Mouse (Mus musculus): ENCODE results near the gene Mindy4. TPM values are rescaled to one million over a fixed set of nuclear protein-coding genes. Genes with fewer than 3 reads are reported as not detected.

The Mindy4 gene
- polyA plus RNA-seq, 1 experiment from 2014 or later = 14.4 TPM

- 89% methylated on average over 12 of the region's 12 CpGs for whole genome bisulfite sequencing
- H3K9me3 ChIP-seq (ENCODE audit: control insufficient read depth, low read length) = no peaks in the 10 kb centered on the region
- H3K9ac ChIP-seq (replicated peaks; ENCODE audit: low read depth, low read length) = no peak overlapping the region
- peaks cover 5% of the 10 kb centered on the region; the same call in 1 of the 2 replicates for H3K36me3 ChIP-seq (ENCODE audit: control insufficient read depth, insufficient read depth)
- H3K4me1 ChIP-seq (replicated peaks; ENCODE audit: control insufficient read depth, insufficient read depth, low read length) = no peaks in the 10 kb centered on the region
- no peaks in the 10 kb centered on the region for H3K27me3 ChIP-seq (replicated peaks; ENCODE audit: control insufficient read depth, insufficient read depth, low read length)
- no peak overlapping the region for H3K4me2 ChIP-seq (ENCODE audit: low read length)
- H3K4me3 ChIP-seq (replicated peaks; ENCODE audit: low read length) = no peak overlapping the region
- H3K27ac ChIP-seq (ENCODE audit: low read length) = no peak overlapping the region
- ATAC-seq = no peak
Observed at GRCm38 (mm10) chr6:55262161-55262560, 59.0 kb downstream of the Mindy4 start.

DNA sequence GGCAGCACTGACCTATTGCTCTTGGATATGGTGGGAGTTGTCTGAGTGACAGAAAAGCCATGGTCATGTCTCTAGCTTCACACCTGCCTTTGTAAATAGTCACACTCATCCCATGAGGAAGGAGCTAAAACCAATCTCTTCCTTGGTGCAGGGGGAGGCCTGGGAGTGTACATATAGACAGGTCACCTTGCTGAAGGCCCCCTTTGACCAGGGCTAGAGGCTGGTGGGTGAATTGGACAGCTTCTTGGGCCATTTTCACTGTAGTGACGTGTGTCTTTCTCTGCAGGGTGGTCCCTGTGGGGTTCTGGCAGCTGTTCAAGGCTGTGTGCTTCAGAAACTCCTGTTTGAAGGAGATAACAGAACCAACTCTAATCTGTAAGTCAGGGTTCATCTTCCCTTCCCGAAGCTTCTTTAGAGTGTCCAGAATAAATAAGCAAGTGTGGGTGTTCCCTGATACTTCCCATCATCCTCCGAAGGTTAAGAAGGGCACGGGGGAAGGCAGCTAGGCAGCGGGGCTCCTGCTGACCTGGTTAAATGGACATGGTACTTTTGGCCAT is 60.4 kb downstream of the Mindy4 start:
- 85% methylated on average over 5 of the region's 5 CpGs for WGBS
- no peak overlapping the region for H3K4me3 ChIP-seq (replicated peaks; ENCODE audit: low read length)
- H3K4me2 ChIP-seq (ENCODE audit: low read length) = no peak overlapping the region
- no peaks in the 10 kb centered on the region for H3K9me3 ChIP-seq (ENCODE audit: control insufficient read depth, low read length)
- no peaks in the 10 kb centered on the region for H3K4me1 ChIP-seq (replicated peaks; ENCODE audit: control insufficient read depth, insufficient read depth, low read length)
- ATAC-seq = no peak
- H3K9ac ChIP-seq (replicated peaks; ENCODE audit: low read depth, low read length) = no peak overlapping the region
- H3K27me3 ChIP-seq (replicated peaks; ENCODE audit: control insufficient read depth, insufficient read depth, low read length) = no peaks in the 10 kb centered on the region
- peaks cover 5% of the 10 kb centered on the region; the same call in 1 of the 2 replicates for H3K36me3 ChIP-seq (ENCODE audit: control insufficient read depth, insufficient read depth)
- no peak overlapping the region for H3K27ac ChIP-seq (ENCODE audit: low read length)

DNA sequence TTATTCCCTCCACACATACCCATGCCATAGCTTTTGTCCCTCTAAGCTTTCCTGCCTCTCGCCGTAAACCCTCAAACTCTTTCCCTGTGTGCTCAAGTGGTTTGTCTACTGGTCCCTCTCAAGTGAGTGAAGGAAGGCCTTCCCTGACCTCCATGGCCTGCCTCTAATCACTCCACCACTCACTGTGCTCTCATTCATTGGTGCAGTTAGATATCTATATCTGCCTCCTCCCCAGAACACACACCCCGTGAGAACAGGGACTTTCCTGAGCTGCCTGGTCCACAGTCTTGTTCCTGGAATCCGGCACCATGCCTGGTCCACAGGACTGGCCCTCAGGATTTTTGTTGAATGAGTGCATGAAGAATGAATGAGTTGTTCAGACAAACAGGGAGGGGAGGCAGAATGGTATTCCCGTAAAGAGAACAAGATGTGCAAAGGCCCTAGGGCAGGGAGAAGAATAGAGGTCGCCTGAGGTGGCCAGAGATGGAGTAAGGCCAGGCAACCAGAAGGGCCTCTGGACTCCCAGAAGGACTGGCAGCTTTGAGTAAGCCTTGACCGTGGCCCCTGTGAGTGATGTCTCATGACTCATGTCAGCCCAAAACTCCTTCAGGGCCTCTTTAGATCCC is 61.7 kb downstream of the Mindy4 start:
- Histone ChIP-seq H3K4me1 (replicated peaks; ENCODE audit: control insufficient read depth, insufficient read depth, low read length) (no peaks in the 10 kb centered on the region), H3K27me3 (replicated peaks; ENCODE audit: control insufficient read depth, insufficient read depth, low read length) (no peaks in the 10 kb centered on the region), H3K9me3 (ENCODE audit: control insufficient read depth, low read length) (no peaks in the 10 kb centered on the region), H3K4me2 (ENCODE audit: low read length) (no peak overlapping the region), H3K36me3 (ENCODE audit: control insufficient read depth, insufficient read depth) (peaks cover 5% of the 10 kb centered on the region; the same call in 1 of the 2 replicates), H3K4me3 (replicated peaks; ENCODE audit: low read length) (no peak overlapping the region), H3K9ac (replicated peaks; ENCODE audit: low read depth, low read length) (no peak overlapping the region), H3K27ac (ENCODE audit: low read length) (no peak overlapping the region)
- no peak for ATAC-seq
- 92% methylated on average over 7 of the region's 7 CpGs for WGBS

DNA sequence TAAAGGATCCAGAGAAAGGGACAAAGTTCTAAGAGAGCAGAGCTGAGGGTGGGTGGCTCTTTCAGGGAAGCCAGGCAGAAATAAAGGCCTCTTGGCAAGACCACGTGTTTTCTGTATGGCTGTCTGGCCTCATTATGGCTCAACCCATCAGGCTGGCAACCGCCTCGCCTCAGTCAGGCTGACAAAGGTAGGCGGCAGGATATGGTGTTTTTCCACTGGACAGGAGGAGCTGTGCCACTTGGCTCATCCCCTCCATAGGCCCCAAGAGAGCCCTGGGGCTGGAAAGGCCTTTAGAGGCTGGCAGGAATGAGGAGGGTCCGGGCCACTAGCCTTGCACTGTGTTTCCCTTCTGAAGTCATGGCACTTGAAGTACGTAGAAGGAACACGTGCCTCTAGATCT is 69.8 kb downstream of the Mindy4 start:
- ATAC-seq = peak; percentile 87
- Histone ChIP-seq H3K4me3 (replicated peaks; ENCODE audit: low read length) (no peak overlapping the region), H3K9me3 (ENCODE audit: control insufficient read depth, low read length) (no peaks in the 10 kb centered on the region), H3K4me2 (ENCODE audit: low read length) (no peak overlapping the region), H3K36me3 (ENCODE audit: control insufficient read depth, insufficient read depth) (no peaks in the 10 kb centered on the region), H3K4me1 (replicated peaks; ENCODE audit: control insufficient read depth, insufficient read depth, low read length) (peaks cover 4% of the 10 kb centered on the region; the same call in 1 of the 2 replicates), H3K27ac (ENCODE audit: low read length) (no peak overlapping the region), H3K27me3 (replicated peaks; ENCODE audit: control insufficient read depth, insufficient read depth, low read length) (no peaks in the 10 kb centered on the region), H3K9ac (replicated peaks; ENCODE audit: low read depth, low read length) (no peak overlapping the region)
- 50% methylated on average over 7 of the region's 7 CpGs for WGBS

DNA sequence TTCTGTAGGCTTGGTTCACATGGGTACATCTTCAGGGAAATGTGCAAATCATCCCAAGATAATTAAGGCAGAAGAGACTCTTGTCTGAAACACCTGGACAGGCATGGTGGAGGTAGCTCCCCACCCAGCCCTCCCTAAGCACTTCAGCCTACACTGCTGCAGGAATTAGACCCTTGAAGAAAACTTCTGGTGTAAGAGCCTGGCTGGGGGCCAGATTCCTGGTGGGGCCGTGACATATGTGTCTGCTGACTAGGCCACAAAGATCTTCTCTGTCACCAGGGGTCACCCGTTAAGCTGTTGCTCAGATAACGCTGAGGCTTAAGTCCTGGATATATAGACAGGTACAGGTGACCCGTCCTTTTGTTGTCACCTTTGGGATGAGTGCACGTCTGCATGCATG is 70.3 kb downstream of the Mindy4 start:
- H3K4me2 ChIP-seq (ENCODE audit: low read length) = no peak overlapping the region
- H3K4me1 ChIP-seq (replicated peaks; ENCODE audit: control insufficient read depth, insufficient read depth, low read length) = peaks cover 4% of the 10 kb centered on the region; the same call in 1 of the 2 replicates
- no peak overlapping the region for H3K27ac ChIP-seq (ENCODE audit: low read length)
- H3K4me3 ChIP-seq (replicated peaks; ENCODE audit: low read length) = no peak overlapping the region
- H3K36me3 ChIP-seq (ENCODE audit: control insufficient read depth, insufficient read depth) = no peaks in the 10 kb centered on the region
- no peaks in the 10 kb centered on the region for H3K27me3 ChIP-seq (replicated peaks; ENCODE audit: control insufficient read depth, insufficient read depth, low read length)
- no peaks in the 10 kb centered on the region for H3K9me3 ChIP-seq (ENCODE audit: control insufficient read depth, low read length)
- 0 out of 2 replicates have a peak, but pooled peaks have one; percentile 12 for ATAC-seq
- WGBS = 77% methylated on average over 5 of the region's 5 CpGs
- no peak overlapping the region for H3K9ac ChIP-seq (replicated peaks; ENCODE audit: low read depth, low read length)

- no peak for ATAC-seq
- no peaks in the 10 kb centered on the region for H3K27me3 ChIP-seq (replicated peaks; ENCODE audit: control insufficient read depth, insufficient read depth, low read length)
- H3K4me3 ChIP-seq (replicated peaks; ENCODE audit: low read length) = no peak overlapping the region
- H3K4me2 ChIP-seq (ENCODE audit: low read length) = no peak overlapping the region
- H3K36me3 ChIP-seq (ENCODE audit: control insufficient read depth, insufficient read depth) = no peaks in the 10 kb centered on the region
- H3K9me3 ChIP-seq (ENCODE audit: control insufficient read depth, low read length) = no peaks in the 10 kb centered on the region
- H3K27ac ChIP-seq (ENCODE audit: low read length) = no peak overlapping the region
- peaks cover 4% of the 10 kb centered on the region; the same call in 1 of the 2 replicates for H3K4me1 ChIP-seq (replicated peaks; ENCODE audit: control insufficient read depth, insufficient read depth, low read length)
- WGBS = 91% methylated on average over 10 of the region's 10 CpGs
- no peak overlapping the region for H3K9ac ChIP-seq (replicated peaks; ENCODE audit: low read depth, low read length)
Observed at GRCm38 (mm10) chr6:55275000-55275399, 71.8 kb downstream of the Mindy4 start.

DNA sequence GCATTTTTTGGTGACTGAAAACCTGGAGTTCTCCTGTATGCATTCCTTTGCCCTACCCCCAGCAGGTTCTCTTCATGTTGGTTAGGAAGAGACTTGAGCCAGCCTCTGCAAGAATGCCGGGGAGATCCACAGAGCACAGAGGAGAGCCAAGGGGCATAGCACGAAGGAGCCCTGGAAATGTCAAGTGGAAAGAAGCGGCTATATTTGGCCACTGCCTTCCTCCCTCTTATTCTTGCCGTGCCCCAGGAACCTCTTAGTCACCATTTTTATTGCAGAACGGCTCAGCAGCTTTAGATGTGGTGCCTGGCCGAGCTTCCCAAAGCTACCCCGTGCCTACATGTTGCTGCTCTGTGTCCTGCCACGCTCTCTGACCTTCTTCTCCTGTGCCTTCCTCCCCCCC is 72.6 kb downstream of the Mindy4 start:
- no peak for ATAC-seq
- Histone ChIP-seq H3K27ac (ENCODE audit: low read length) (no peak overlapping the region), H3K27me3 (replicated peaks; ENCODE audit: control insufficient read depth, insufficient read depth, low read length) (no peaks in the 10 kb centered on the region), H3K9me3 (ENCODE audit: control insufficient read depth, low read length) (no peaks in the 10 kb centered on the region), H3K9ac (replicated peaks; ENCODE audit: low read depth, low read length) (no peak overlapping the region), H3K4me3 (replicated peaks; ENCODE audit: low read length) (no peak overlapping the region), H3K36me3 (ENCODE audit: control insufficient read depth, insufficient read depth) (no peaks in the 10 kb centered on the region), H3K4me1 (replicated peaks; ENCODE audit: control insufficient read depth, insufficient read depth, low read length) (peaks cover 4% of the 10 kb centered on the region; the same call in 1 of the 2 replicates), H3K4me2 (ENCODE audit: low read length) (no peak overlapping the region)
- WGBS = 86% methylated on average over 8 of the region's 8 CpGs

DNA sequence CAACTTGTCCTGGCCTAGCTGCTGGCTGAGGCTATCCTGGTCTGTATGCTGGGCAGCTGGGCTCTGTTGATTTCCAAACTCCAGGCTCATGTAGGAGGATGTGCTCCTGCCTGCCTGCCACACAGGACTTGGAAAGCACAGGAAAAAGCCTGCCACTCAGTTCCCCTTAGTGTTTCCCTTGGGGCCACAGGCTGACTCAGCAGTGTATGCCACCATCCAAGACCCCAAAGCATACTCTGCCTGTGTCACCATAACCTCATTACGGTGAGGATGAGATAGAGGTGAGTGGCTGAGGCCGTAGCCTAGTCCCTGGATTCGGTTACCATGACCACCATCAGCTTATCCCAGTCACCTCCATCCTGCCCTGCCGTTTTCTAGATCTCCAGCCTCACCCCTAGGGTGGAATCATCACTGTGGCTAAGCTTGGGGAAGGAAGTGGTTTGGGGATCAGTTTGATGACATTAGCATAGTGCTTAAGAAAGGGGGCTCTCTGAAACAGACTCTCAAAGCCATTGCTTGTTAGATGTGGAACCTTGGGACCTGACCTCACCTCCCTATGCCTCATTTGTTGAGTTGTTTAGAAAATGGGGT is 73.6 kb downstream of the Mindy4 start:
- no peaks in the 10 kb centered on the region for H3K27me3 ChIP-seq (replicated peaks; ENCODE audit: control insufficient read depth, insufficient read depth, low read length)
- H3K4me2 ChIP-seq (ENCODE audit: low read length) = no peak overlapping the region
- no peak overlapping the region for H3K27ac ChIP-seq (ENCODE audit: low read length)
- peaks cover 2% of the 10 kb centered on the region; the same call in 1 of the 2 replicates for H3K36me3 ChIP-seq (ENCODE audit: control insufficient read depth, insufficient read depth)
- no peaks in the 10 kb centered on the region for H3K9me3 ChIP-seq (ENCODE audit: control insufficient read depth, low read length)
- WGBS = 83% methylated on average over 4 of the region's 4 CpGs
- no peak overlapping the region for H3K4me3 ChIP-seq (replicated peaks; ENCODE audit: low read length)
- peaks cover 4% of the 10 kb centered on the region; the same call in 1 of the 2 replicates for H3K4me1 ChIP-seq (replicated peaks; ENCODE audit: control insufficient read depth, insufficient read depth, low read length)
- no peak for ATAC-seq
- no peak overlapping the region for H3K9ac ChIP-seq (replicated peaks; ENCODE audit: low read depth, low read length)

- ATAC-seq = no peak
- 87% methylated on average over 6 of the region's 6 CpGs for WGBS
- no peak overlapping the region for H3K27ac ChIP-seq (ENCODE audit: low read length)
Observed at GRCm38 (mm10) chr6:55278086-55278485, 74.9 kb downstream of the Mindy4 start.

More at GRCm38 (mm10) chr6:55278086-55278485, 74.9 kb downstream of the Mindy4 start:
- no peaks in the 10 kb centered on the region for H3K27me3 ChIP-seq (replicated peaks; ENCODE audit: control insufficient read depth, insufficient read depth, low read length)
- peaks cover 3% of the 10 kb centered on the region; the same call in 1 of the 2 replicates for H3K4me1 ChIP-seq (replicated peaks; ENCODE audit: control insufficient read depth, insufficient read depth, low read length)
- H3K9me3 ChIP-seq (ENCODE audit: control insufficient read depth, low read length) = no peaks in the 10 kb centered on the region
- no peak overlapping the region for H3K4me3 ChIP-seq (replicated peaks; ENCODE audit: low read length)
- H3K9ac ChIP-seq (replicated peaks; ENCODE audit: low read depth, low read length) = no peak overlapping the region
- peaks cover 3% of the 10 kb centered on the region; the same call in 1 of the 2 replicates for H3K36me3 ChIP-seq (ENCODE audit: control insufficient read depth, insufficient read depth)
- no peak overlapping the region for H3K4me2 ChIP-seq (ENCODE audit: low read length)
